Mouse (Mus musculus): ENCODE results near the gene Il12rb1. TPM values are rescaled to one million over a fixed set of nuclear protein-coding genes. Genes with fewer than 3 reads are reported as not detected.

The Il12rb1 gene
- not detected in 2 replicates for polyA plus RNA-seq (2014; fragmentation: Nextera tagmentation; extraction: Ambion mirVana)

- DNase-seq (ENCODE audit: low spot score) (no peak), ATAC-seq (ENCODE audit: insufficient read depth, low FRiP score, low TSS enrichment) (no peak)
- no peak within 1 kb of the TSS for H3K9ac ChIP-seq (ENCODE audit: low read length)
- 57% methylated on average over 5 of the region's 5 CpGs for WGBS
- no peak within 1 kb of the TSS for H3K4me2 ChIP-seq (ENCODE audit: low read depth)
- H3K36me3 ChIP-seq (ENCODE audit: control insufficient read depth, insufficient read depth, low read length), result no peaks in the 10 kb centered on the region
- H3K4me1 ChIP-seq (ENCODE audit: control insufficient read depth, insufficient read depth, low read length), result peaks cover 11% of the 10 kb centered on the region
- peaks cover 27% of the 10 kb centered on the region for H3K27me3 ChIP-seq (ENCODE audit: control insufficient read depth, insufficient read depth, low read length)
- H3K4me3 ChIP-seq (ENCODE audit: low read depth, low read length), result no peak within 1 kb of the TSS
- H3K27ac ChIP-seq (ENCODE audit: low read depth, low read length), result no peak within 1 kb of the TSS
- no peaks in the 10 kb centered on the region for H3K9me3 ChIP-seq (ENCODE audit: control insufficient read depth, low read length)
Measured at GRCm38 (mm10) chr8:70808239-70808638, at the start of gene Il12rb1. Gene Il12rb1 (plus strand): TSS chr8:70808449.

GRCm38 (mm10) chr8:70758616-70759561 lies 49.4 kb upstream of the Il12rb1 start:
- peaks cover 11% of the 10 kb centered on the region for H3K4me1 ChIP-seq (ENCODE audit: control insufficient read depth, insufficient read depth, low read length)
- no peaks in the 10 kb centered on the region for H3K9me3 ChIP-seq (ENCODE audit: control insufficient read depth, low read length)
- no peaks in the 10 kb centered on the region for H3K36me3 ChIP-seq (ENCODE audit: control insufficient read depth, insufficient read depth, low read length)
- DNase-seq (ENCODE audit: low spot score), result no peak
- no peaks in the 10 kb centered on the region for H3K27me3 ChIP-seq (ENCODE audit: control insufficient read depth, insufficient read depth, low read length)
- no peak for ATAC-seq (ENCODE audit: insufficient read depth, low FRiP score, low TSS enrichment)
- no peak overlapping the region for H3K4me3 ChIP-seq (ENCODE audit: low read depth, low read length)
- H3K27ac ChIP-seq (ENCODE audit: low read depth, low read length), result no peak overlapping the region
- 75% methylated on average over 19 of the region's 19 CpGs for WGBS
- H3K4me2 ChIP-seq (ENCODE audit: low read depth), result no peak overlapping the region
- H3K9ac ChIP-seq (ENCODE audit: low read length), result no peak overlapping the region

GRCm38 (mm10) chr8:70760350-70760749 lies 47.9 kb upstream of the Il12rb1 start:
- Histone ChIP-seq H3K27me3 (ENCODE audit: control insufficient read depth, insufficient read depth, low read length) (no peaks in the 10 kb centered on the region), H3K4me2 (ENCODE audit: low read depth) (peak overlapping the region; percentile 99), H3K27ac (ENCODE audit: low read depth, low read length) (peak overlapping the region; percentile 74; the same call in 1 of the 2 replicates), H3K4me1 (ENCODE audit: control insufficient read depth, insufficient read depth, low read length) (peaks cover 6% of the 10 kb centered on the region), H3K4me3 (ENCODE audit: low read depth, low read length) (peak overlapping the region; percentile 64), H3K36me3 (ENCODE audit: control insufficient read depth, insufficient read depth, low read length) (no peaks in the 10 kb centered on the region), H3K9ac (ENCODE audit: low read length) (peak overlapping the region; percentile 68), H3K9me3 (ENCODE audit: control insufficient read depth, low read length) (no peaks in the 10 kb centered on the region)
- WGBS, result under 1% methylated on average over 13 of the region's 22 CpGs
- DNase-seq (ENCODE audit: low spot score) (no peak), ATAC-seq (ENCODE audit: insufficient read depth, low FRiP score, low TSS enrichment) (peak; percentile 10)

GRCm38 (mm10) chr8:70760775-70761406 lies 47.4 kb upstream of the Il12rb1 start, which contains the start of gene Mpv17l2:
Gene Mpv17l2 (minus strand): TSS chr8:70760946.
- H3K4me2 ChIP-seq (ENCODE audit: low read depth), result peak within 1 kb of the TSS; percentile 99
- H3K4me1 ChIP-seq (ENCODE audit: control insufficient read depth, insufficient read depth, low read length), result peaks cover 9% of the 10 kb centered on the region
- no peaks in the 10 kb centered on the region for H3K36me3 ChIP-seq (ENCODE audit: control insufficient read depth, insufficient read depth, low read length)
- ATAC-seq (ENCODE audit: insufficient read depth, low FRiP score, low TSS enrichment) (peak; percentile 95), DNase-seq (ENCODE audit: low spot score) (peak; percentile 95)
- peak within 1 kb of the TSS; percentile 64 for H3K4me3 ChIP-seq (ENCODE audit: low read depth, low read length)
- peak within 1 kb of the TSS; percentile 74; the same call in 1 of the 2 replicates for H3K27ac ChIP-seq (ENCODE audit: low read depth, low read length)
- H3K27me3 ChIP-seq (ENCODE audit: control insufficient read depth, insufficient read depth, low read length), result no peaks in the 10 kb centered on the region
- WGBS, result under 1% methylated on average over 52 of the region's 55 CpGs
- no peaks in the 10 kb centered on the region for H3K9me3 ChIP-seq (ENCODE audit: control insufficient read depth, low read length)
- peak within 1 kb of the TSS; percentile 68 for H3K9ac ChIP-seq (ENCODE audit: low read length)

- no peak for DNase-seq (ENCODE audit: low spot score)
- no peak overlapping the region for H3K4me3 ChIP-seq (ENCODE audit: low read depth, low read length)
- 86% methylated on average over 1 of the region's 1 CpGs for WGBS
- H3K27ac ChIP-seq (ENCODE audit: low read depth, low read length), result no peak overlapping the region
- H3K4me2 ChIP-seq (ENCODE audit: low read depth), result no peak overlapping the region
- no peaks in the 10 kb centered on the region for H3K27me3 ChIP-seq (ENCODE audit: control insufficient read depth, insufficient read depth, low read length)
- no peak for ATAC-seq (ENCODE audit: insufficient read depth, low FRiP score, low TSS enrichment)
- no peaks in the 10 kb centered on the region for H3K36me3 ChIP-seq (ENCODE audit: control insufficient read depth, insufficient read depth, low read length)
- no peaks in the 10 kb centered on the region for H3K9me3 ChIP-seq (ENCODE audit: control insufficient read depth, low read length)
- peaks cover 19% of the 10 kb centered on the region for H3K4me1 ChIP-seq (ENCODE audit: control insufficient read depth, insufficient read depth, low read length)
- H3K9ac ChIP-seq (ENCODE audit: low read length), result no peak overlapping the region
Measured at GRCm38 (mm10) chr8:70762118-70762517, 46.1 kb upstream of the Il12rb1 start.

- peak; percentile 57 for DNase-seq (ENCODE audit: low spot score)
- peaks cover 19% of the 10 kb centered on the region for H3K4me1 ChIP-seq (ENCODE audit: control insufficient read depth, insufficient read depth, low read length)
- ATAC-seq (ENCODE audit: insufficient read depth, low FRiP score, low TSS enrichment), result no peak
- H3K27ac ChIP-seq (ENCODE audit: low read depth, low read length), result no peak overlapping the region
- no peak overlapping the region for H3K4me3 ChIP-seq (ENCODE audit: low read depth, low read length)
- H3K36me3 ChIP-seq (ENCODE audit: control insufficient read depth, insufficient read depth, low read length), result peaks cover under 1% of the 10 kb centered on the region; the same call in 1 of the 2 replicates
- H3K9me3 ChIP-seq (ENCODE audit: control insufficient read depth, low read length), result no peaks in the 10 kb centered on the region
- H3K4me2 ChIP-seq (ENCODE audit: low read depth), result no peak overlapping the region
- H3K9ac ChIP-seq (ENCODE audit: low read length), result no peak overlapping the region
- H3K27me3 ChIP-seq (ENCODE audit: control insufficient read depth, insufficient read depth, low read length), result no peaks in the 10 kb centered on the region
- 8% methylated on average over 3 of the region's 3 CpGs for WGBS
Measured at GRCm38 (mm10) chr8:70763354-70763753, 44.9 kb upstream of the Il12rb1 start.

GRCm38 (mm10) chr8:70764026-70764425 lies 44.2 kb upstream of the Il12rb1 start:
- 88% methylated on average over 8 of the region's 8 CpGs for WGBS
- Histone ChIP-seq H3K36me3 (ENCODE audit: control insufficient read depth, insufficient read depth, low read length) (peaks cover 8% of the 10 kb centered on the region), H3K4me2 (ENCODE audit: low read depth) (no peak overlapping the region), H3K27me3 (ENCODE audit: control insufficient read depth, insufficient read depth, low read length) (no peaks in the 10 kb centered on the region), H3K9me3 (ENCODE audit: control insufficient read depth, low read length) (no peaks in the 10 kb centered on the region), H3K4me1 (ENCODE audit: control insufficient read depth, insufficient read depth, low read length) (peaks cover 19% of the 10 kb centered on the region), H3K9ac (ENCODE audit: low read length) (no peak overlapping the region), H3K4me3 (ENCODE audit: low read depth, low read length) (no peak overlapping the region), H3K27ac (ENCODE audit: low read depth, low read length) (no peak overlapping the region)
- no peak for ATAC-seq (ENCODE audit: insufficient read depth, low FRiP score, low TSS enrichment)
- no peak for DNase-seq (ENCODE audit: low spot score)

- ATAC-seq (ENCODE audit: insufficient read depth, low FRiP score, low TSS enrichment) (no peak), DNase-seq (ENCODE audit: low spot score) (no peak)
- Histone ChIP-seq H3K36me3 (ENCODE audit: control insufficient read depth, insufficient read depth, low read length) (peaks cover 8% of the 10 kb centered on the region), H3K27me3 (ENCODE audit: control insufficient read depth, insufficient read depth, low read length) (no peaks in the 10 kb centered on the region), H3K27ac (ENCODE audit: low read depth, low read length) (no peak overlapping the region), H3K9me3 (ENCODE audit: control insufficient read depth, low read length) (no peaks in the 10 kb centered on the region), H3K9ac (ENCODE audit: low read length) (no peak overlapping the region), H3K4me2 (ENCODE audit: low read depth) (no peak overlapping the region), H3K4me3 (ENCODE audit: low read depth, low read length) (no peak overlapping the region), H3K4me1 (ENCODE audit: control insufficient read depth, insufficient read depth, low read length) (peaks cover 19% of the 10 kb centered on the region)
- 95% methylated on average over 13 of the region's 13 CpGs for WGBS
Measured at GRCm38 (mm10) chr8:70764676-70765075, 43.6 kb upstream of the Il12rb1 start.
